In genomic region chr3:34647688-34648087, GRCm38 (mm10) we compare ENCODE assay signal across 8 mouse cellular contexts. TPM values are rescaled to one million over a fixed set of nuclear protein-coding genes. Genes with fewer than 3 reads are reported as not detected.
A peak's percentile ranks its signal among the peaks of the same experiment; 100 is the strongest.
DNase-seq lines count a peak whose midpoint lies in the region; ATAC-seq and TF ChIP-seq lines count a peak whose summit lies in the region.

No protein-coding gene starts in this region.

- H3K27me3 ChIP-seq in embryonic facial prominence, embryonic 11.5 days (ENCODE audit: control insufficient read depth, insufficient read depth, low read length), result peaks cover 47% of the 10 kb centered on the region
- H3K27me3 ChIP-seq in midbrain, embryonic 14.5 days (ENCODE audit: control insufficient read depth, insufficient read depth, low read length), result peaks cover 18% of the 10 kb centered on the region; the same call in 1 of the 2 replicates

- WGBS in embryonic facial prominence, embryonic 11.5 days, result 0% methylated on average over 14 of the region's 14 CpGs
- WGBS in midbrain, embryonic 14.5 days, result 1% methylated on average over 14 of the region's 14 CpGs

- peak; percentile 55 for DNase-seq in gastrocnemius, adult 18-20 months (ENCODE audit: low spot score)
- DNase-seq in gastrocnemius, postnatal 25 days, result no peak
- peak; percentile 75 to 76 for DNase-seq in adrenal gland, adult 18-20 months (ENCODE audit: low spot score in 2 of 2)
- peak; percentile 94 for DNase-seq in embryonic facial prominence, embryonic 11.5 days (ENCODE audit: low spot score)
- DNase-seq in heart, postnatal 36 days, result peak; percentile 74 to 82
- DNase-seq in left cerebral cortex, adult 2 months (ENCODE audit: extremely low spot score in 1 of 2, low spot score in 2 of 2), result peak; percentile 77 to 82
- peak; percentile 95 for DNase-seq in midbrain, embryonic 14.5 days
- DNase-seq in thymus, postnatal 14 days, result peak; percentile 49

- H3K4me3 ChIP-seq in embryonic facial prominence, embryonic 11.5 days (ENCODE audit: low read depth, low read length), result no peak overlapping the region
- H3K4me3 ChIP-seq in left cerebral cortex, adult 2 months, result no peak overlapping the region
- no peak overlapping the region for H3K4me3 ChIP-seq in midbrain, embryonic 14.5 days (replicated peaks; ENCODE audit: low read depth, low read length)

- peaks cover 3% of the 10 kb centered on the region for H3K4me1 ChIP-seq in embryonic facial prominence, embryonic 11.5 days (ENCODE audit: control insufficient read depth, insufficient read depth, low read length)
- H3K4me1 ChIP-seq in midbrain, embryonic 14.5 days (ENCODE audit: control insufficient read depth, insufficient read depth, low read length), result peaks cover 18% of the 10 kb centered on the region

- no peak overlapping the region for H3K27ac ChIP-seq in embryonic facial prominence, embryonic 11.5 days (replicated peaks; ENCODE audit: low read depth, low read length)
- peak overlapping the region; percentile 72; the same call in 1 of the 2 replicates for H3K27ac ChIP-seq in left cerebral cortex, adult 2 months
- no peak overlapping the region for H3K27ac ChIP-seq in midbrain, embryonic 14.5 days (replicated peaks; ENCODE audit: low read depth, low read length)

- no peaks in the 10 kb centered on the region for H3K36me3 ChIP-seq in embryonic facial prominence, embryonic 11.5 days (replicated peaks; ENCODE audit: control insufficient read depth, insufficient read depth, low read depth, low read length)
- H3K36me3 ChIP-seq in midbrain, embryonic 14.5 days (ENCODE audit: control insufficient read depth, insufficient read depth, low read length), result no peaks in the 10 kb centered on the region

- no peak for ATAC-seq in embryonic facial prominence, embryonic 11.5 days (replicated peaks; ENCODE audit: insufficient number of reproducible peaks, low FRiP score, low TSS enrichment, low read depth)
- ATAC-seq in midbrain, embryonic 14.5 days (ENCODE audit: low FRiP score, low TSS enrichment), result no peak

- intact Hi-C loops in heart, postnatal 36 days (cut with DNase I), result loop anchor here (1.0 to 5.0 kb wide), 3 partner anchors 456 to 835 kb away; no protein-coding TSS in a partner anchor
- intact Hi-C loops in left cerebral cortex, adult 2 months (cut with DNase I), result loop anchor here (1.0 to 10.0 kb wide), 8 partner anchors 445 to 925 kb away; no protein-coding TSS in a partner anchor

- no peak overlapping the region for H3K9ac ChIP-seq in embryonic facial prominence, embryonic 11.5 days (replicated peaks; ENCODE audit: low read length)
- H3K9ac ChIP-seq in midbrain, embryonic 14.5 days (replicated peaks; ENCODE audit: low read length), result no peak overlapping the region

- no peaks in the 10 kb centered on the region for H3K9me3 ChIP-seq in embryonic facial prominence, embryonic 11.5 days (replicated peaks; ENCODE audit: control insufficient read depth, low read length)
- no peaks in the 10 kb centered on the region for H3K9me3 ChIP-seq in midbrain, embryonic 14.5 days (ENCODE audit: control insufficient read depth, low read length)

- no peak overlapping the region for H3K4me2 ChIP-seq in embryonic facial prominence, embryonic 11.5 days (ENCODE audit: low read depth, low read length)
- peak overlapping the region; percentile 71 for H3K4me2 ChIP-seq in midbrain, embryonic 14.5 days (ENCODE audit: low read length)

- TF ChIP-seq CTCF in left cerebral cortex, adult 2 months (IDR thresholded peaks at IDR 0.05), result peak; percentile 85

RNA-seq across cellular contexts. Expression of gene Sox2, which starts 2.5 kb away (rescaled TPM):
- total RNA-seq in gastrocnemius, adult 18-20 months (2021), result not detected
- not detected for total RNA-seq in gastrocnemius, postnatal 25 days (2021)
- under 1 TPM; 0.22 to 0.30 TPM for total RNA-seq in adrenal gland, adult 18-20 months (2021)
- 13.2 and 13.7 TPM in 2 replicates for polyA plus RNA-seq in embryonic facial prominence, embryonic 11.5 days (2014; fragmentation: Nextera tagmentation; extraction: Ambion mirVana)
- under 1 TPM in 1 of 2 experiments, not detected in 1; 0.16 TPM for total RNA-seq in heart, postnatal 36 days (2021)
- total RNA-seq in left cerebral cortex, adult 2 months (2021), result 10 to 100 TPM; 37.8 to 38.2 TPM
- polyA plus RNA-seq in midbrain, embryonic 14.5 days (2014; fragmentation: Nextera tagmentation; extraction: Ambion mirVana), result 16.8 and 22.4 TPM in 2 replicates

Comparison
In these comparisons a context has a peak if more than half of its experiments do, and no peak if none do; other contexts are left out.
1. RNA of gene Sox2, which starts 2.5 kb away (total RNA-seq): 37.8 to 38.2 TPM in left cerebral cortex, adult 2 months; 0.22 to 0.30 TPM in adrenal gland, adult 18-20 months, 0.16 TPM in heart, postnatal 36 days, not detected in gastrocnemius, adult 18-20 months and not detected in gastrocnemius, postnatal 25 days; every median in the first group is over 10 times any median in the second.